Comparison of ENCODE assay signal across 18 mouse cellular contexts in genomic region chr2:181572921-181573920, GRCm38 (mm10). TPM values are rescaled to one million over a fixed set of nuclear protein-coding genes. Genes with fewer than 3 reads are reported as not detected.
DNase-seq lines count a peak whose midpoint lies in the region; ATAC-seq and TF ChIP-seq lines count a peak whose summit lies in the region.
"Had no signal": no experiment of that assay in that cellular context is flagged by ENCODE, and none has a peak within 500 bp of the region (broad histone marks: within the 10 kb centered on the region; RNA-seq: fewer than 3 reads in every experiment).

No protein-coding gene starts in this region.

- no peak overlapping the region for H3K27ac ChIP-seq in liver, postnatal 0 days (ENCODE audit: low read depth)
- H3K27ac ChIP-seq in liver, embryonic 12.5 days = no peak overlapping the region
- H3K27ac ChIP-seq in cerebellum, adult 2 months (ENCODE audit: insufficient read depth, low read length) = peak overlapping the region; percentile 79
- H3K27ac ChIP-seq in hindbrain, embryonic 11.5 days (ENCODE audit: low read depth, low read length) = no peak overlapping the region
- H3K27ac ChIP-seq: forebrain, embryonic 13.5 days; heart, embryonic 13.5 days; hindbrain, embryonic 13.5 days; liver, embryonic 14.5 days had no signal

- no peak for TF ChIP-seq POLR2A in cerebellum, adult 2 months (IDR thresholded peaks at IDR 0.05; ENCODE audit: borderline replicate concordance, insufficient read depth, low read length)

- DNase-seq in cerebellum, adult 11-12 months = peak; percentile 87
- no peak for DNase-seq in cerebellum, postnatal 4 days (ENCODE audit: low spot score in 2 of 2)
- DNase-seq in liver, postnatal 0 days = peak; percentile 9
- DNase-seq in cerebellum, adult 2 months = peak; percentile 66 to 76
- peak; percentile 52 to 59 for DNase-seq in cerebellum, postnatal 36 days
- no peak for DNase-seq in hindbrain, embryonic 11.5 days (ENCODE audit: low spot score)
- DNase-seq in left cerebral cortex, postnatal 4 days = no peak
- DNase-seq: B cell, adult 2 months; embryo, embryonic 11 days; kidney, adult 11 months; lung, postnatal 10 days had no signal

- no peak overlapping the region for H3K4me3 ChIP-seq in liver, postnatal 0 days (ENCODE audit: low read depth, low read length)
- no peak overlapping the region for H3K4me3 ChIP-seq in liver, embryonic 12.5 days
- no peak overlapping the region for H3K4me3 ChIP-seq in cerebellum, adult 2 months (replicated peaks; ENCODE audit: insufficient read depth, low read depth, low read length)
- H3K4me3 ChIP-seq in hindbrain, embryonic 11.5 days (ENCODE audit: low read depth, low read length) = no peak overlapping the region
- H3K4me3 ChIP-seq: forebrain, embryonic 13.5 days; heart, embryonic 13.5 days; hindbrain, embryonic 13.5 days had no signal

- no peaks in the 10 kb centered on the region for H3K9me3 ChIP-seq in liver, postnatal 0 days (ENCODE audit: low read length)
- no peaks in the 10 kb centered on the region for H3K9me3 ChIP-seq in liver, embryonic 12.5 days (replicated peaks)
- H3K9me3 ChIP-seq in hindbrain, embryonic 11.5 days (ENCODE audit: control insufficient read depth, low read length) = no peaks in the 10 kb centered on the region
- H3K9me3 ChIP-seq: forebrain, embryonic 13.5 days; heart, embryonic 13.5 days; hindbrain, embryonic 13.5 days had no signal

- no peak for TF ChIP-seq CTCF in liver, postnatal 0 days (IDR thresholded peaks at IDR 0.05; ENCODE audit: low read depth)
- no peak for TF ChIP-seq CTCF in cerebellum, adult 2 months (IDR thresholded peaks at IDR 0.05; ENCODE audit: borderline replicate concordance, insufficient read depth, low read depth, low read length)

- H3K4me1 ChIP-seq in liver, postnatal 0 days (ENCODE audit: insufficient read depth) = peaks cover 23% of the 10 kb centered on the region
- H3K4me1 ChIP-seq in liver, embryonic 12.5 days = peaks cover 76% of the 10 kb centered on the region
- peaks cover 46% of the 10 kb centered on the region for H3K4me1 ChIP-seq in cerebellum, adult 2 months (ENCODE audit: control insufficient read depth, insufficient read depth, low read length)
- H3K4me1 ChIP-seq in hindbrain, embryonic 11.5 days (replicated peaks; ENCODE audit: control insufficient read depth, insufficient read depth, low read length) = no peaks in the 10 kb centered on the region
- H3K4me1 ChIP-seq: forebrain, embryonic 13.5 days had no signal

- no peak overlapping the region for H3K4me2 ChIP-seq in liver, postnatal 0 days (ENCODE audit: low read depth, low read length)
- no peak overlapping the region for H3K4me2 ChIP-seq in liver, embryonic 12.5 days
- H3K4me2 ChIP-seq in hindbrain, embryonic 11.5 days (replicated peaks; ENCODE audit: low read depth, low read length) = no peak overlapping the region
- H3K4me2 ChIP-seq: forebrain, embryonic 13.5 days; heart, embryonic 13.5 days; hindbrain, embryonic 13.5 days; midbrain, embryonic 11.5 days had no signal

- H3K36me3 ChIP-seq in liver, postnatal 0 days (replicated peaks; ENCODE audit: insufficient read depth, low read length) = peaks cover 25% of the 10 kb centered on the region
- H3K36me3 ChIP-seq in liver, embryonic 12.5 days = peaks cover 34% of the 10 kb centered on the region
- no peaks in the 10 kb centered on the region for H3K36me3 ChIP-seq in hindbrain, embryonic 11.5 days (ENCODE audit: control insufficient read depth, insufficient read depth, low read length)

- no peaks in the 10 kb centered on the region for H3K27me3 ChIP-seq in liver, postnatal 0 days (ENCODE audit: insufficient read depth, low read length)
- no peaks in the 10 kb centered on the region for H3K27me3 ChIP-seq in liver, embryonic 12.5 days (replicated peaks)
- H3K27me3 ChIP-seq in cerebellum, adult 2 months (ENCODE audit: control insufficient read depth, insufficient read depth, low read length) = no peaks in the 10 kb centered on the region
- no peaks in the 10 kb centered on the region for H3K27me3 ChIP-seq in hindbrain, embryonic 11.5 days (ENCODE audit: control insufficient read depth, insufficient read depth, low read length)
- H3K27me3 ChIP-seq: forebrain, embryonic 13.5 days; heart, embryonic 13.5 days; hindbrain, embryonic 13.5 days; Patski had no signal

- WGBS in liver, postnatal 0 days (ENCODE audit: insufficient replicate concordance) = 86% methylated on average over 15 of the region's 15 CpGs
- WGBS in liver, embryonic 12.5 days (ENCODE audit: insufficient replicate concordance) = 88% methylated on average over 15 of the region's 15 CpGs
- 53% methylated on average over 15 of the region's 15 CpGs for WGBS in cerebellum, adult 2 months
- WGBS in hindbrain, embryonic 11.5 days = 94% methylated on average over 15 of the region's 15 CpGs

- no peak for TF ChIP-seq EP300 in liver, postnatal 0 days (IDR thresholded peaks at IDR 0.05; ENCODE audit: low read depth)

- ATAC-seq in liver, postnatal 0 days = no peak
- ATAC-seq in liver, embryonic 12.5 days = no peak
- ATAC-seq in hindbrain, embryonic 11.5 days (ENCODE audit: low FRiP score) = no peak
- ATAC-seq: forebrain, embryonic 13.5 days; Patski had no signal

- intact Hi-C loops in left cerebral cortex, postnatal 4 days (cut with DNase I) = no loop called here

- no peak overlapping the region for H3K9ac ChIP-seq in liver, postnatal 0 days (replicated peaks)
- no peak overlapping the region; the same call in 1 of the 2 replicates for H3K9ac ChIP-seq in liver, embryonic 12.5 days
- H3K9ac ChIP-seq in hindbrain, embryonic 11.5 days (ENCODE audit: low read depth, low read length) = no peak overlapping the region
- H3K9ac ChIP-seq: forebrain, embryonic 13.5 days; heart, embryonic 13.5 days; hindbrain, embryonic 13.5 days; liver, embryonic 14.5 days had no signal

RNA-seq across cellular contexts. Expression of gene Uckl1, which starts 11.5 kb away (rescaled TPM):
- polyA plus RNA-seq in liver, postnatal 0 days (2015; fragmentation: Nextera tagmentation; extraction: Ambion mirVana) = 20.3 and 22.8 TPM in 2 replicates
- polyA plus RNA-seq in liver, embryonic 12.5 days (2016; fragmentation: Nextera tagmentation; extraction: Ambion mirVana) = 30.7 and 32.7 TPM in 2 replicates
- 142 and 149 TPM in 2 replicates for polyA plus RNA-seq in cerebellum, adult 2 months (2012; rRNA removed)
- 54.1 and 57.7 TPM in 2 replicates for polyA plus RNA-seq in hindbrain, embryonic 11.5 days (2014; fragmentation: Nextera tagmentation; extraction: Ambion mirVana)
- total RNA-seq in left cerebral cortex, postnatal 4 days (2021) = 10 to 100 TPM; 66.1 to 69.2 TPM

RNA-seq across cellular contexts. Expression of gene Prpf6, which starts 18.4 kb away (rescaled TPM):
- 16.7 and 17.5 TPM in 2 replicates for polyA plus RNA-seq in liver, postnatal 0 days (2015; fragmentation: Nextera tagmentation; extraction: Ambion mirVana)
- 45.6 and 48.2 TPM in 2 replicates for polyA plus RNA-seq in liver, embryonic 12.5 days (2016; fragmentation: Nextera tagmentation; extraction: Ambion mirVana)
- polyA plus RNA-seq in cerebellum, adult 2 months (2012; rRNA removed) = 44.2 and 44.6 TPM in 2 replicates
- polyA plus RNA-seq in hindbrain, embryonic 11.5 days (2014; fragmentation: Nextera tagmentation; extraction: Ambion mirVana) = 66.5 and 78.1 TPM in 2 replicates
- 10 to 100 TPM; 49.7 to 51.6 TPM for total RNA-seq in left cerebral cortex, postnatal 4 days (2021)

RNA-seq across cellular contexts. Expression of gene Zfp512b, which starts 19.4 kb away (rescaled TPM):
- 8.9 and 10.5 TPM in 2 replicates for polyA plus RNA-seq in liver, postnatal 0 days (2015; fragmentation: Nextera tagmentation; extraction: Ambion mirVana)
- polyA plus RNA-seq in liver, embryonic 12.5 days (2016; fragmentation: Nextera tagmentation; extraction: Ambion mirVana) = 22.2 and 23.4 TPM in 2 replicates
- polyA plus RNA-seq in cerebellum, adult 2 months (2012; rRNA removed) = 55.5 and 55.6 TPM in 2 replicates
- 25.4 and 30.8 TPM in 2 replicates for polyA plus RNA-seq in hindbrain, embryonic 11.5 days (2014; fragmentation: Nextera tagmentation; extraction: Ambion mirVana)
- total RNA-seq in left cerebral cortex, postnatal 4 days (2021) = 100 to 1,000 TPM; 191 to 197 TPM

RNA-seq across cellular contexts. Expression of gene Samd10, which starts 25.8 kb away (rescaled TPM):
- polyA plus RNA-seq in liver, postnatal 0 days (2015; fragmentation: Nextera tagmentation; extraction: Ambion mirVana) = 2.1 and 2.3 TPM in 2 replicates
- polyA plus RNA-seq in liver, embryonic 12.5 days (2016; fragmentation: Nextera tagmentation; extraction: Ambion mirVana) = 2.8 and 3.0 TPM in 2 replicates
- polyA plus RNA-seq in cerebellum, adult 2 months (2012; rRNA removed) = 61.0 and 62.2 TPM in 2 replicates
- 75.9 and 77.7 TPM in 2 replicates for polyA plus RNA-seq in hindbrain, embryonic 11.5 days (2014; fragmentation: Nextera tagmentation; extraction: Ambion mirVana)
- 10 to 100 TPM; 43.7 to 48.7 TPM for total RNA-seq in left cerebral cortex, postnatal 4 days (2021)

RNA-seq across cellular contexts. Expression of gene Dnajc5, which starts 52.9 kb away (rescaled TPM):
- 20.5 and 24.7 TPM in 2 replicates for polyA plus RNA-seq in liver, postnatal 0 days (2015; fragmentation: Nextera tagmentation; extraction: Ambion mirVana)
- polyA plus RNA-seq in liver, embryonic 12.5 days (2016; fragmentation: Nextera tagmentation; extraction: Ambion mirVana) = 43.6 and 45.0 TPM in 2 replicates
- polyA plus RNA-seq in cerebellum, adult 2 months (2012; rRNA removed) = 218 and 230 TPM in 2 replicates
- 97.1 and 104 TPM in 2 replicates for polyA plus RNA-seq in hindbrain, embryonic 11.5 days (2014; fragmentation: Nextera tagmentation; extraction: Ambion mirVana)
- total RNA-seq in left cerebral cortex, postnatal 4 days (2021) = 100 to 1,000 TPM; 288 to 305 TPM

Comparison
In these comparisons a context has a peak if more than half of its experiments do, and no peak if none do; other contexts are left out.
1. DNase-seq: peak in cerebellum, adult 11-12 months (single experiment), liver, postnatal 0 days (single experiment), cerebellum, adult 2 months (2 of 2) and cerebellum, postnatal 36 days (2 of 2); none in cerebellum, postnatal 4 days (0 of 2), hindbrain, embryonic 11.5 days (single experiment) and left cerebral cortex, postnatal 4 days (single experiment).